Mouse (Mus musculus) CD4-positive, CD25-positive, alpha-beta regulatory T cell, adult 4 months (primary cell): ENCODE data around the gene Acot2. TPM values are rescaled to one million over a fixed set of nuclear protein-coding genes. Genes with fewer than 3 reads are reported as not detected.

Experiments used
- ATAC-seq: one replicate; pipeline ENCODE4 v1.8.0; 2017
- polyA plus RNA-seq, 2 experiments: library from polyadenylated mRNA; unstranded; fragments of 100-300 nt; shearing (Covaris generic); gene quantifications; one replicate each; pipeline ENCODE4 v1.2.1; 2017

Acot2 gene
- polyA plus RNA-seq, 2 experiments from 2014 or later = 28.3 to 39.0 TPM

DNA sequence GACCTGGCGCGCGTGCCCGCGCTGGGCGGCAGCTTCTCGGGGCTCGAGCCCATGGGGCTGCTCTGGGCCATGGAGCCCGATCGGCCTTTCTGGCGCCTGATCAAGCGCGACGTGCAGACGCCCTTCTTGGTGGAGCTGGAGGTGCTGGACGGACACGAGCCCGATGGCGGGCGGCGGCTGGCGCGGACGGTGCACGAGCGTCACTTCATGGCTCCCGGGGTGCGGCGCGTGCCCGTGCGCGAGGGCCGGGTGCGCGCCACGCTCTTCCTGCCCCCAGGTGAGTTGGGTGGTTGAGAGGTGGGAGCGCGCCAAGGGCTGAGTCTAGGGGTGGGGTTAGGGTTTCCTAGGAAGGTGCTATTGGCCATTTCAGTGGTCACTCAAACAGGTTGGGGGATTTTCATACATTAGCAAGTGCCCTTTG is 51.0 kb downstream of the Acot2 start, which contains the start of gene Gm49366:
TSS of gene Gm49366 (plus strand) at position 245 of the 421 bp plus-strand sequence.
- peak; percentile 20 for ATAC-seq

- no peak for ATAC-seq
These were observed 54.6 kb downstream of the Acot2 start for GRCm38 (mm10) chr12:84042248-84042647.

Other genes starting within 250 kb of the Acot2 start
- gene Papln, start 224.2 kb upstream of the Acot2 start, polyA plus RNA-seq = not detected
- gene Numb, start 65.9 kb upstream of the Acot2 start, polyA plus RNA-seq = 10 to 100 TPM; 36.7 to 39.4 TPM
- gene Riox1, start 37.3 kb upstream of the Acot2 start, polyA plus RNA-seq = 1 to 10 TPM in 1 of 2 experiments, under 1 TPM in 1; 0.94 to 1.7 TPM
- not detected for gene Heatr4, start 3.0 kb upstream of the Acot2 start, polyA plus RNA-seq
- gene Acot1, start 21.6 kb downstream of the Acot2 start, polyA plus RNA-seq = not detected
- under 1 TPM in 1 of 2 experiments, not detected in 1; 0.11 TPM for gene Acot4, start 50.5 kb downstream of the Acot2 start, polyA plus RNA-seq
- not detected for gene Gm49366, start 51.1 kb downstream of the Acot2 start, polyA plus RNA-seq
- not detected for gene Acot3, start 64.3 kb downstream of the Acot2 start, polyA plus RNA-seq
- not detected for gene Acot5, start 81.5 kb downstream of the Acot2 start, polyA plus RNA-seq
- gene Acot6, start 112.8 kb downstream of the Acot2 start, polyA plus RNA-seq = 1 to 10 TPM in 1 of 2 experiments, under 1 TPM in 1; 0.77 to 1.0 TPM
- gene Dnal1, start 126.5 kb downstream of the Acot2 start, polyA plus RNA-seq = under 1 TPM; 0.10 to 0.12 TPM
- not detected for gene Pnma1, start 160.6 kb downstream of the Acot2 start, polyA plus RNA-seq
- gene Elmsan1, start 231.0 kb downstream of the Acot2 start, polyA plus RNA-seq = 1 to 10 TPM; 7.3 to 8.2 TPM